ENCODE assay signal across 12 mouse cellular contexts in genomic region chr14:77718814-77719213, GRCm38 (mm10).
DNase-seq lines count a peak whose midpoint lies in the region; ATAC-seq lines count a peak whose summit lies in the region.
"Had no signal": no experiment of that assay in that cellular context is flagged by ENCODE, and none has a peak within 500 bp of the region (broad histone marks: within the 10 kb centered on the region; RNA-seq: fewer than 3 reads in every experiment).

No protein-coding gene starts in this region.

- peaks cover 4% of the 10 kb centered on the region; the same call in 1 of the 2 replicates for H3K4me1 ChIP-seq in embryonic facial prominence, embryonic 14.5 days (ENCODE audit: control insufficient read depth, insufficient read depth, low read length)
- peaks cover 2% of the 10 kb centered on the region; the same call in 1 of the 2 replicates for H3K4me1 ChIP-seq in embryonic facial prominence, embryonic 10.5 days
- peaks cover 12% of the 10 kb centered on the region for H3K4me1 ChIP-seq in heart, embryonic 12.5 days (replicated peaks)
- H3K4me1 ChIP-seq: liver, embryonic 13.5 days had no signal

- H3K9ac ChIP-seq in embryonic facial prominence, embryonic 14.5 days (ENCODE audit: low read depth, low read length) = no peak overlapping the region
- no peak overlapping the region for H3K9ac ChIP-seq in heart, embryonic 12.5 days
- H3K9ac ChIP-seq: forebrain, embryonic 12.5 days; liver, embryonic 13.5 days; midbrain, embryonic 13.5 days had no signal

- no peak overlapping the region for H3K4me2 ChIP-seq in embryonic facial prominence, embryonic 14.5 days (ENCODE audit: low read depth, low read length)
- peak overlapping the region; percentile 17 for H3K4me2 ChIP-seq in heart, embryonic 12.5 days
- H3K4me2 ChIP-seq: forebrain, embryonic 12.5 days; liver, embryonic 13.5 days; midbrain, embryonic 13.5 days had no signal

- peak; percentile 86 for DNase-seq in embryonic facial prominence, embryonic 14.5 days (ENCODE audit: low spot score)
- no peak for DNase-seq in embryonic facial prominence, embryonic 10.5 days (ENCODE audit: low spot score)
- peak; percentile 32 for DNase-seq in ovary, adult 18-20 months (ENCODE audit: low spot score)
- no peak for DNase-seq in ovary, postnatal 10 days (ENCODE audit: low spot score)
- no peak for DNase-seq in right cerebral cortex, postnatal 36 days (ENCODE audit: low spot score in 2 of 2)
- DNase-seq: liver, embryonic 13.5 days; thymus, adult 18-20 months had no signal

- no peak overlapping the region for H3K27ac ChIP-seq in embryonic facial prominence, embryonic 14.5 days (replicated peaks; ENCODE audit: low read depth, low read length)
- H3K27ac ChIP-seq in embryonic facial prominence, embryonic 10.5 days (replicated peaks) = no peak overlapping the region
- peak overlapping the region; percentile 77 for H3K27ac ChIP-seq in heart, embryonic 12.5 days (ENCODE audit: poor library complexity, severe bottlenecking)
- H3K27ac ChIP-seq: forebrain, embryonic 12.5 days; hindbrain, postnatal 0 days; liver, embryonic 13.5 days; midbrain, embryonic 13.5 days had no signal

- H3K9me3 ChIP-seq in embryonic facial prominence, embryonic 14.5 days (ENCODE audit: control insufficient read depth, low read length) = no peaks in the 10 kb centered on the region
- H3K9me3 ChIP-seq in embryonic facial prominence, embryonic 10.5 days = no peaks in the 10 kb centered on the region
- peaks cover 9% of the 10 kb centered on the region; the same call in 1 of the 2 replicates for H3K9me3 ChIP-seq in heart, embryonic 12.5 days (replicated peaks)
- H3K9me3 ChIP-seq: liver, embryonic 13.5 days; midbrain, embryonic 13.5 days had no signal

- H3K36me3 ChIP-seq in embryonic facial prominence, embryonic 14.5 days (ENCODE audit: control insufficient read depth, insufficient read depth, low read length) = no peaks in the 10 kb centered on the region
- no peaks in the 10 kb centered on the region for H3K36me3 ChIP-seq in embryonic facial prominence, embryonic 10.5 days (replicated peaks)
- H3K36me3 ChIP-seq in heart, embryonic 12.5 days = no peaks in the 10 kb centered on the region
- H3K36me3 ChIP-seq: liver, embryonic 13.5 days had no signal

- ATAC-seq in embryonic facial prominence, embryonic 14.5 days (ENCODE audit: low read depth) = peak; percentile 70; the same call in 1 of the 2 replicates
- no peak for ATAC-seq in heart, embryonic 12.5 days (ENCODE audit: insufficient number of reproducible peaks, low FRiP score)
- no peak for ATAC-seq in megakaryocyte progenitor cell, adult 5-6 weeks (replicated peaks; ENCODE audit: poor library complexity)
- ATAC-seq: hindbrain, postnatal 0 days; midbrain, embryonic 13.5 days had no signal

- WGBS in embryonic facial prominence, embryonic 14.5 days = 46% methylated on average over 8 of the region's 8 CpGs
- WGBS in embryonic facial prominence, embryonic 10.5 days = 85% methylated on average over 8 of the region's 8 CpGs
- WGBS in heart, embryonic 12.5 days = 31% methylated on average over 8 of the region's 8 CpGs

- no peak overlapping the region for H3K4me3 ChIP-seq in embryonic facial prominence, embryonic 14.5 days (ENCODE audit: low read depth, low read length)
- H3K4me3 ChIP-seq in embryonic facial prominence, embryonic 10.5 days = no peak overlapping the region
- H3K4me3 ChIP-seq in heart, embryonic 12.5 days = no peak overlapping the region
- H3K4me3 ChIP-seq: forebrain, embryonic 12.5 days; liver, embryonic 13.5 days; midbrain, embryonic 13.5 days had no signal

- no peaks in the 10 kb centered on the region for H3K27me3 ChIP-seq in embryonic facial prominence, embryonic 14.5 days (replicated peaks; ENCODE audit: control insufficient read depth, insufficient read depth, low read length)
- no peaks in the 10 kb centered on the region for H3K27me3 ChIP-seq in embryonic facial prominence, embryonic 10.5 days (replicated peaks; ENCODE audit: low read depth, poor library complexity, severe bottlenecking)
- no peaks in the 10 kb centered on the region for H3K27me3 ChIP-seq in heart, embryonic 12.5 days (replicated peaks)
- H3K27me3 ChIP-seq: forebrain, embryonic 12.5 days; liver, embryonic 13.5 days; midbrain, embryonic 13.5 days had no signal

Comparison
In these comparisons a context has a peak if more than half of its experiments do, and no peak if none do; other contexts are left out.
1. DNase-seq: peak in embryonic facial prominence, embryonic 14.5 days (single experiment) and ovary, adult 18-20 months (single experiment); none in embryonic facial prominence, embryonic 10.5 days (single experiment), ovary, postnatal 10 days (single experiment) and right cerebral cortex, postnatal 36 days (0 of 2).